Mouse (Mus musculus): ENCODE measurements around the gene Snw1. TPM values are rescaled to one million over a fixed set of nuclear protein-coding genes. Genes with fewer than 3 reads are reported as not detected.

The Snw1 gene
- polyA plus RNA-seq, 1 experiment, result 83.5 TPM

- Histone ChIP-seq H3K4me3 (ENCODE audit: insufficient read depth, low read length) (no peak overlapping the region), H3K27ac (ENCODE audit: insufficient read depth, low read depth, low read length) (no peak overlapping the region), H3K4me1 (ENCODE audit: control insufficient read depth, insufficient read depth, low read length) (peaks cover 4% of the 10 kb centered on the region)
- no peak for TF ChIP-seq CTCF (IDR thresholded peaks at IDR 0.05; ENCODE audit: low read depth, low read length)
- no peak for TF ChIP-seq POLR2A (IDR thresholded peaks at IDR 0.05; ENCODE audit: borderline replicate concordance, low read depth, low read length)
Measured at GRCm38 (mm10) chr12:87449456-87449855, 22.6 kb downstream of the Snw1 start.

GRCm38 (mm10) chr12:87444211-87444610 lies 27.9 kb downstream of the Snw1 start:
- no peak for TF ChIP-seq CTCF (IDR thresholded peaks at IDR 0.05; ENCODE audit: low read depth, low read length)
- no peak for TF ChIP-seq POLR2A (IDR thresholded peaks at IDR 0.05; ENCODE audit: borderline replicate concordance, low read depth, low read length)
- H3K4me3 ChIP-seq (ENCODE audit: insufficient read depth, low read length), result peak overlapping the region; percentile 89
- 0 out of 2 replicates have a peak overlapping the region, but pooled peaks have one; percentile 24 for H3K27ac ChIP-seq (ENCODE audit: insufficient read depth, low read depth, low read length)
- H3K4me1 ChIP-seq (ENCODE audit: control insufficient read depth, insufficient read depth, low read length), result peaks cover 16% of the 10 kb centered on the region

- peak within 1 kb of the TSS; percentile 89 for H3K4me3 ChIP-seq (ENCODE audit: insufficient read depth, low read length)
- H3K27ac ChIP-seq (ENCODE audit: insufficient read depth, low read depth, low read length), result peak within 1 kb of the TSS; percentile 87
- peaks cover 19% of the 10 kb centered on the region for H3K4me1 ChIP-seq (ENCODE audit: control insufficient read depth, insufficient read depth, low read length)
- 0 out of 2 replicates have a peak, but pooled peaks have one; percentile 10 for TF ChIP-seq POLR2A (IDR thresholded peaks at IDR 0.05; ENCODE audit: borderline replicate concordance, low read depth, low read length)
- TF ChIP-seq CTCF (IDR thresholded peaks at IDR 0.05; ENCODE audit: low read depth, low read length), result no peak
Measured at GRCm38 (mm10) chr12:87443700-87444122, 28.4 kb downstream of the Snw1 start, which contains the start of the genes Slirp and Alkbh1. Slirp (plus strand) TSS chr12:87443896. Alkbh1 (minus strand) TSS chr12:87444017.

GRCm38 (mm10) chr12:87443115-87443699 lies 28.9 kb downstream of the Snw1 start:
- peak overlapping the region; percentile 87 for H3K27ac ChIP-seq (ENCODE audit: insufficient read depth, low read depth, low read length)
- peak overlapping the region; percentile 89 for H3K4me3 ChIP-seq (ENCODE audit: insufficient read depth, low read length)
- peaks cover 22% of the 10 kb centered on the region for H3K4me1 ChIP-seq (ENCODE audit: control insufficient read depth, insufficient read depth, low read length)
- no peak for TF ChIP-seq CTCF (IDR thresholded peaks at IDR 0.05; ENCODE audit: low read depth, low read length)
- TF ChIP-seq POLR2A (IDR thresholded peaks at IDR 0.05; ENCODE audit: borderline replicate concordance, low read depth, low read length), result no peak

- H3K27ac ChIP-seq (ENCODE audit: insufficient read depth, low read depth, low read length), result peak overlapping the region; percentile 87
Measured at GRCm38 (mm10) chr12:87442177-87443114, 29.6 kb downstream of the Snw1 start.

GRCm38 (mm10) chr12:87428885-87429284 lies 43.2 kb downstream of the Snw1 start:
- Histone ChIP-seq H3K4me1 (ENCODE audit: control insufficient read depth, insufficient read depth, low read length) (peaks cover 8% of the 10 kb centered on the region), H3K27ac (ENCODE audit: insufficient read depth, low read depth, low read length) (no peak overlapping the region), H3K4me3 (ENCODE audit: insufficient read depth, low read length) (no peak overlapping the region)
- TF ChIP-seq CTCF (IDR thresholded peaks at IDR 0.05; ENCODE audit: low read depth, low read length), result no peak
- no peak for TF ChIP-seq POLR2A (IDR thresholded peaks at IDR 0.05; ENCODE audit: borderline replicate concordance, low read depth, low read length)

More at GRCm38 (mm10) chr12:87442177-87443114, 29.6 kb downstream of the Snw1 start:
- Histone ChIP-seq H3K4me1 (ENCODE audit: control insufficient read depth, insufficient read depth, low read length) (peaks cover 22% of the 10 kb centered on the region), H3K4me3 (ENCODE audit: insufficient read depth, low read length) (peak overlapping the region; percentile 89)
- TF ChIP-seq CTCF (IDR thresholded peaks at IDR 0.05; ENCODE audit: low read depth, low read length), result no peak

- no peak for TF ChIP-seq POLR2A (IDR thresholded peaks at IDR 0.05; ENCODE audit: borderline replicate concordance, low read depth, low read length)
- no peak for TF ChIP-seq CTCF (IDR thresholded peaks at IDR 0.05; ENCODE audit: low read depth, low read length)
- peaks cover 10% of the 10 kb centered on the region for H3K4me1 ChIP-seq (ENCODE audit: control insufficient read depth, insufficient read depth, low read length)
- H3K4me3 ChIP-seq (ENCODE audit: insufficient read depth, low read length), result no peak overlapping the region
- H3K27ac ChIP-seq (ENCODE audit: insufficient read depth, low read depth, low read length), result no peak overlapping the region
Measured at GRCm38 (mm10) chr12:87428295-87428694, 43.8 kb downstream of the Snw1 start.

- TF ChIP-seq POLR2A (IDR thresholded peaks at IDR 0.05; ENCODE audit: borderline replicate concordance, low read depth, low read length) (no peak), CTCF (IDR thresholded peaks at IDR 0.05; ENCODE audit: low read depth, low read length) (no peak)
- peaks cover 10% of the 10 kb centered on the region for H3K4me1 ChIP-seq (ENCODE audit: control insufficient read depth, insufficient read depth, low read length)
- no peak overlapping the region for H3K27ac ChIP-seq (ENCODE audit: insufficient read depth, low read depth, low read length)
- H3K4me3 ChIP-seq (ENCODE audit: insufficient read depth, low read length), result no peak overlapping the region
Measured at GRCm38 (mm10) chr12:87426354-87427031, 45.6 kb downstream of the Snw1 start.

- TF ChIP-seq POLR2A (IDR thresholded peaks at IDR 0.05; ENCODE audit: borderline replicate concordance, low read depth, low read length) (no peak), CTCF (IDR thresholded peaks at IDR 0.05; ENCODE audit: low read depth, low read length) (no peak)
- Histone ChIP-seq H3K27ac (ENCODE audit: insufficient read depth, low read depth, low read length) (no peak overlapping the region), H3K4me1 (ENCODE audit: control insufficient read depth, insufficient read depth, low read length) (peaks cover 10% of the 10 kb centered on the region), H3K4me3 (ENCODE audit: insufficient read depth, low read length) (no peak overlapping the region)
Measured at GRCm38 (mm10) chr12:87424516-87424915, 47.6 kb downstream of the Snw1 start.

Data from bone marrow macrophage, adult 2 months (primary cell).